Mouse (Mus musculus) limb, embryonic 12.5 days (tissue): ENCODE data around the gene Chst12. TPM values are rescaled to one million over a fixed set of nuclear protein-coding genes. Genes with fewer than 3 reads are reported as not detected.
A peak's percentile ranks its signal among the peaks of the same experiment; 100 is the strongest.

Experiments
- ATAC-seq: fragments of 200-750 bp; cut with Nextera tagmentation; 2 replicates; pipeline ENCODE4 v1.8.0; 2017; ENCODE audit warnings: low read depth, moderate TSS enrichment; ENCODE audit not compliant: insufficient number of reproducible peaks, insufficient read depth, low FRiP score, low TSS enrichment
- H3K27ac ChIP-seq: fragments of 300-500 bp; sonication (generic); 2 replicates; pipeline ENCODE4 v1.5.1; 2016; ENCODE audit warnings: mild to moderate bottlenecking, moderate library complexity
- H3K27me3 ChIP-seq: fragments of 300-500 bp; sonication (generic); 2 replicates; pipeline ENCODE4 v1.6.1; 2016; ENCODE audit warnings: mild to moderate bottlenecking, moderate library complexity
- H3K36me3 ChIP-seq: fragments of 300-500 bp; sonication (generic); 2 replicates; pipeline ENCODE4 v1.6.1; 2016; ENCODE audit warnings: mild to moderate bottlenecking, moderate library complexity
- H3K4me1 ChIP-seq: fragments of 300-500 bp; sonication (generic); replicated peaks from 2 replicates; pipeline ENCODE4 v1.6.1; 2016
- H3K4me2 ChIP-seq: fragments of 300-500 bp; sonication (generic); 2 replicates; pipeline ENCODE4 v1.6.1; 2016; ENCODE audit warnings: mild to moderate bottlenecking, moderate library complexity
- H3K4me3 ChIP-seq: fragments of 300-500 bp; sonication (generic); replicated peaks from 2 replicates; pipeline ENCODE4 v1.5.1; 2016; ENCODE audit warnings: mild to moderate bottlenecking
- H3K9ac ChIP-seq: fragments of 300-500 bp; sonication (generic); replicated peaks from 2 replicates; pipeline ENCODE4 v1.6.1; 2016; ENCODE audit warnings: mild to moderate bottlenecking, moderate library complexity
- H3K9me3 ChIP-seq: fragments of 300-500 bp; sonication (generic); 2 replicates; pipeline ENCODE4 v1.6.1; 2016; ENCODE audit warnings: mild to moderate bottlenecking, moderate library complexity
- WGBS: fragments of 180-500 bp; shearing (Covaris S2); methylation state at CpG from one replicate; pipeline ENCODE4 v1.1.7; 2016; 5-methylcytosine and 5-hydroxymethylcytosine counted together
- polyA plus RNA-seq: library from polyadenylated mRNA; unstranded; fragments of >200 nt; fragmentation: Nextera tagmentation; extraction: Ambion mirVana; gene quantifications from 2 replicates; pipeline ENCODE4 v1.2.1, GENCODE M21; 2016

The Chst12 gene
- polyA plus RNA-seq, 1 experiment from 2014 or later, result 14.4 TPM

DNA sequence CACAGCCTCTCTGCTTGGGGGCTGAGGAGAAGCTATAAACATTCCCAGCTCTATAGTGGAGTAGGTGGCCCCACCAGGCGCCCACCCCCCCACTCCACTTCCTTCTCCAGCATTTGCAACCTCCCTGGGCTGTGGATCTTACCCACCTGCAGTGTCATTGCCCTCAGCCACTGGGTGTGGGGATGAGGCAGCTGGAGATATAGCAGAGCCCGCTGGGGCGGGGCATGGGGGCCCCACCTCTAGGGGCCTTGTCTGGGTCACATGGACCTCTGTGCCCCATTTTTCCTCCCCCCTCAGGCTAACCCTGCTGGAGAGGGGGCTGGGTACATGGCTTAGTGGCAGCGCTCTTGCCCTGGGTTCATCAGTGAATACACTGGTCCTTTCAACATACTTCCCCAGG lies 59.5 kb downstream of the Chst12 start, which contains the start of gene Grifin:
Gene Grifin, minus strand, starts transcription at position 176 of the 400 bp plus-strand sequence.
- Histone ChIP-seq H3K4me2 (no peak within 1 kb of the TSS), H3K27me3 (no peaks in the 10 kb centered on the region; the same call in 1 of the 2 replicates), H3K36me3 (no peaks in the 10 kb centered on the region), H3K27ac (0 out of 2 replicates have a peak within 1 kb of the TSS, but pooled peaks have one; percentile 4), H3K4me1 (peaks cover 35% of the 10 kb centered on the region), H3K4me3 (no peak within 1 kb of the TSS), H3K9me3 (no peaks in the 10 kb centered on the region), H3K9ac (no peak within 1 kb of the TSS)
- WGBS, result 70% methylated on average over 4 of the region's 4 CpGs
- no peak for ATAC-seq

DNA sequence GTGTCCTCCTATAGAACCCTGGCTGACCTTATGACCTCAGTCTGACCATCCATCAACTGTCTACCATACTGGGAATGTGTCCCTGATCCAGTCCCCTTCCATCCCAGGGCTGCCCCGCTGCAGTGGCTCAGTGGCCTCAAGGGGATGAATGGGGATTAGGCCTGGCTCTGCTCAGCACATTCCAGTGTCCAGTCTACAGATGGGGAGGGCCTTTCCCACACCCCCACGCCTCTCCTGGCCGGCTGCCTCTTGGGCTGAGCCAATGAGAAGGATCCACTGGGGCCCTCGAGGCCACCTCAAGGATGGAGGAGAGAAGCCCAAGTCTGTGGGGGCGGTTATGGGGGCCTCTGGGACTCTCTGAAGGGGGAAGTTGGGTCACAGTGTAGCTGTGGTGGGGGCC lies 60.1 kb downstream of the Chst12 start:
- Histone ChIP-seq H3K9ac (no peak overlapping the region), H3K27me3 (no peaks in the 10 kb centered on the region; the same call in 1 of the 2 replicates), H3K4me3 (no peak overlapping the region), H3K4me2 (no peak overlapping the region), H3K4me1 (peaks cover 35% of the 10 kb centered on the region), H3K9me3 (no peaks in the 10 kb centered on the region), H3K36me3 (no peaks in the 10 kb centered on the region), H3K27ac (no peak overlapping the region)
- 55% methylated on average over 5 of the region's 5 CpGs for WGBS
- no peak; the same call in 1 of the 2 replicates for ATAC-seq

DNA sequence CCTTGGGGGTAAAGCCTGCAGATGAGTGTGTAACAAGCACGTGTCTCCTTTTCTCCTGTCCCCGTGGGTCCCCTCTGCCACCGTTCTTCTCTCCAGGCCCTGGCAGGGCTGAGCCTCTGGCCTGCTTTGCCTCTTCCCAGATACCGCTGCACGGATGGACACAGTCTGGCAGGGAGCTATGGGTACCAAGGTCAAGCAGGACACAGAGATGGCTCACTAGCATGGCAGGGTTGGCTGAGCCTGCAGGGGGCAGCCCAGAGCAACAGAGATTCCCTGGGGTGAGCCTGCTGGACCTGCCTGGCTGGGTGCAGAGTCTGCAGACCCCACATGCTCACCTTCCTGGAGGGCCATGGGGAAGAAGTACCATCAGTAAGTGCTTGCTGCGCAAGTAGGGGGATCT lies 60.5 kb downstream of the Chst12 start:
- WGBS, result 76% methylated on average over 6 of the region's 6 CpGs
- Histone ChIP-seq H3K4me3 (no peak overlapping the region), H3K27me3 (no peaks in the 10 kb centered on the region; the same call in 1 of the 2 replicates), H3K4me2 (no peak overlapping the region), H3K36me3 (no peaks in the 10 kb centered on the region), H3K4me1 (peaks cover 35% of the 10 kb centered on the region), H3K9ac (no peak overlapping the region), H3K9me3 (no peaks in the 10 kb centered on the region), H3K27ac (no peak overlapping the region)
- ATAC-seq, result no peak

DNA sequence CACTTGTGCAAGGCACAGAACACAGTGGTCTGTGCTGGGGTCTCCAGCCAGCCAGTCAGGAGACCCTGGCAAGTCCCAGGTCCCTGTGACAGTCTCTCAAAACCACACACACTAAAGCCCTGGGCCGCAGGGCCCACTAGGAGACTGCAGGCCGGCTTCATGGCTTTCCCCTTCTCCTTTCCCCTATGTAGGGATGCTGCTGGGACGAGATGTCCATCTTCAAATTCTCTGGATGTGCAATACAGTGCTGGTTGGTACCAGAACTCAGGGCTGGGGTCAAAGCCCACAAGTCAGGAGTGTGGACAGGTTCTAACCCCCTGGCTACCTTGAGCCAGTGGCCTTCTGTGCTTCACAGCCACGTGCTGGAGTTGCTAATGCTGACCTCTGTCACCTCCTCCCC lies 60.9 kb downstream of the Chst12 start:
- Histone ChIP-seq H3K4me3 (no peak overlapping the region), H3K4me1 (peaks cover 35% of the 10 kb centered on the region), H3K36me3 (no peaks in the 10 kb centered on the region), H3K27me3 (no peaks in the 10 kb centered on the region; the same call in 1 of the 2 replicates), H3K9ac (no peak overlapping the region), H3K9me3 (no peaks in the 10 kb centered on the region), H3K4me2 (no peak overlapping the region), H3K27ac (no peak overlapping the region)
- WGBS, result 65% methylated on average over 4 of the region's 4 CpGs
- ATAC-seq, result no peak

DNA sequence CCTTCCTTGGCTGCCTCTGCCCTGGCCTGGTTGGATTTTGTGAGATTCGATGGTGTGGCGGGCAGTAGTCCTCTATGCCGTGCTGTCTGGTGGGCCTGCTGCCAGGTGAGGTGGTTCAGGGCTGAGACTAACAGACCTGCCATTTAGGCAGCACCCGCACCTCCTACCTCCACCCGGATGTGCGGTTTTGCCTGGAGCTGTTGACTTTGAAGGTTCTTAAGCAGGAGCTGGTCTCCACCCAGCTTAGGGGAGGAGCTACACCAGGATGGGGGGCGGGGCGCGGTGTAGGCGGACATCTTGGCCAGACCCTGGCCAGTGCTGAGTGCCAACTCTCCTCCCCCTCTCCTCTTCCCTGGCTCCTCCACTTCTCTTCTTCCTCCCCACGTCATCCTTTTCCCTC lies 62.0 kb downstream of the Chst12 start:
- WGBS, result 55% methylated on average over 11 of the region's 11 CpGs
- no peak for ATAC-seq
- H3K36me3 ChIP-seq, result no peaks in the 10 kb centered on the region
- H3K27me3 ChIP-seq, result no peaks in the 10 kb centered on the region; the same call in 1 of the 2 replicates
- no peak overlapping the region for H3K27ac ChIP-seq
- peaks cover 35% of the 10 kb centered on the region for H3K4me1 ChIP-seq
- no peak overlapping the region for H3K4me3 ChIP-seq
- no peaks in the 10 kb centered on the region for H3K9me3 ChIP-seq
- H3K4me2 ChIP-seq, result no peak overlapping the region; the same call in 1 of the 2 replicates
- H3K9ac ChIP-seq, result no peak overlapping the region

DNA sequence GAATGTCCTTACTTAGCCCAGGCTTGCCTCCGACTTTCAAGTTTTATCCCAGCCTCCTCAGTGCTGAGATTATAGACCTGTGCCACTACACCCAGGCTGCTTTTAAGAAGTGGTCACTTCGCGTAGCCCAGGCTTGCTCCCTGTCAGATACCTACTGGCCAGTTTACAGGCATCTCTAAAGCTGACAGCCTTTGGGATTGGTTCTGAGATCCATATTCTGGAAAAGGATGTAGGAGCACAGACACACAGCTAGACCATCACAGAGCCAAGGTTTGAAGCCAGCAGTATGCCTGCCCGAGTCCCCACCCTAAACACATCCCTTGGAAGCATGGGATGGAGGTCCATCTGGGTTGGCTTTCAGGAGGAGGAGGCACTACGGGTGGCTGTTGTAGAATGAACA lies 62.4 kb downstream of the Chst12 start:
- H3K4me3 ChIP-seq, result no peak overlapping the region
- H3K9ac ChIP-seq, result no peak overlapping the region
- H3K36me3 ChIP-seq, result no peaks in the 10 kb centered on the region
- ATAC-seq, result no peak
- H3K9me3 ChIP-seq, result no peaks in the 10 kb centered on the region
- H3K27ac ChIP-seq, result no peak overlapping the region
- H3K27me3 ChIP-seq, result no peaks in the 10 kb centered on the region; the same call in 1 of the 2 replicates
- H3K4me1 ChIP-seq, result peaks cover 35% of the 10 kb centered on the region
- no peak overlapping the region; the same call in 1 of the 2 replicates for H3K4me2 ChIP-seq
- 88% methylated on average over 5 of the region's 5 CpGs for WGBS

DNA sequence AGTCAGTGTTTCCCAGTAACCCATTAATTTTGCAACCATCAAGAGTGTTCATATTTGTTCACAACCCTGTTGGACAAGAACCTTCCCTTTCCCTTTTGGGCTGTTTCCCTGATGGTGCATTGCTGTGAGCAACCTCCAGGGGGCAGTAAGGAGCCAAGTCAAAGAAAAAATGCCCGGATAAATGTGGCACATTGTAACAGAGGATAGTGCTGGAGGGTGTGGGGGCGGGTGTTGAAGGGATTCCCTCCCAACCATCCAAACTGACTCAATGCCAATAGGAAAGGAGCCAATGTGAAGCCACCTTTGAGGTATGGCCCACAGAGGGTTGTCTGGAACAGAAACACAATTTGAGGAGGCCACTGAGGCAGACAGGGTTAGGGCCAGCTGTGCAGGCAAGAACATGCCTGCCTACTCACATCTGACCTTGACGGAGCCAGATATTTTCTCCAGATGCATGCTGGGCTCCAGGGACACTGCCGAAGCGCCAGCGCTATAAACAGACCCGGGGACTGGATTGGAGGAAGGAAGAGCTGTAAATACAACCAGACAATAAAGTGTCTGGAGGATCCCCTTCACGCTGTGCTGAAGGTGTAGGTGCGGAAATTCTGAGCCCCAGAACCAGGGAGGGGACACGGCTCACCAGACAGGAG lies 63.1 kb downstream of the Chst12 start:
- Histone ChIP-seq H3K27ac (0 out of 2 replicates have a peak overlapping the region, but pooled peaks have one; percentile 53), H3K27me3 (no peaks in the 10 kb centered on the region; the same call in 1 of the 2 replicates), H3K4me3 (no peak overlapping the region), H3K4me1 (peaks cover 28% of the 10 kb centered on the region), H3K4me2 (no peak overlapping the region), H3K9me3 (no peaks in the 10 kb centered on the region), H3K9ac (no peak overlapping the region; the same call in 1 of the 2 replicates), H3K36me3 (no peaks in the 10 kb centered on the region)
- no peak; the same call in 1 of the 2 replicates for ATAC-seq
- 25% methylated on average over 10 of the region's 10 CpGs for WGBS

DNA sequence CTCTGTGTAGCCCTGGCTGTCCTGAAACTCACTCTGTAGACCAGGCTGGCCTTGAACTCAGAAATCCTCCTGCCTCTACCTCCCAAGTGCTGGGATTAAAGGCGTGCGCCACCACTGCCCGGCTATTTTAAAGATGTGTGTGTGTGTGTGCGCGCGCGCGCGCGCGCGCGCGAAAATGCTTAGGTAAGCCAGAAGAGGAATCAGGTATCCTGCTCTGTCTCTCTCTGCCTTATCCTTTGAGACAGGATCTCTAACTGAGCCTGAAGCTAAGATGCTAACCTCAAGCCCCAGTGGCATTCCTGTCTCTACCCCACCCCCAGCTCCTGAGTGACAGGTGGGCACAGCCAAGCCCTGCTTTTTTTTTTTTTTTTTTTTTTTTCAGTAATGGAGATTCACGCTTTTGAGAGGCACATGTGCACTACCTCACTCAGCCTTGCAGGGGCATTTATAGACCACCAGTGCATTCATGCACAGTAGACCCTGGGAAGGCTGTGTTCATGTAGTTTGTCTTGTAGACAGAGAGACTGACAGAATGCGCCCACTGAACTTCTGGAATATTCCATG lies 63.8 kb downstream of the Chst12 start:
- Histone ChIP-seq H3K4me3 (no peak overlapping the region), H3K36me3 (no peaks in the 10 kb centered on the region), H3K4me2 (no peak overlapping the region), H3K27me3 (no peaks in the 10 kb centered on the region; the same call in 1 of the 2 replicates), H3K27ac (no peak overlapping the region), H3K9me3 (no peaks in the 10 kb centered on the region), H3K9ac (no peak overlapping the region), H3K4me1 (peaks cover 27% of the 10 kb centered on the region)
- no peak for ATAC-seq
- WGBS, result 79% methylated on average over 16 of the region's 16 CpGs

DNA sequence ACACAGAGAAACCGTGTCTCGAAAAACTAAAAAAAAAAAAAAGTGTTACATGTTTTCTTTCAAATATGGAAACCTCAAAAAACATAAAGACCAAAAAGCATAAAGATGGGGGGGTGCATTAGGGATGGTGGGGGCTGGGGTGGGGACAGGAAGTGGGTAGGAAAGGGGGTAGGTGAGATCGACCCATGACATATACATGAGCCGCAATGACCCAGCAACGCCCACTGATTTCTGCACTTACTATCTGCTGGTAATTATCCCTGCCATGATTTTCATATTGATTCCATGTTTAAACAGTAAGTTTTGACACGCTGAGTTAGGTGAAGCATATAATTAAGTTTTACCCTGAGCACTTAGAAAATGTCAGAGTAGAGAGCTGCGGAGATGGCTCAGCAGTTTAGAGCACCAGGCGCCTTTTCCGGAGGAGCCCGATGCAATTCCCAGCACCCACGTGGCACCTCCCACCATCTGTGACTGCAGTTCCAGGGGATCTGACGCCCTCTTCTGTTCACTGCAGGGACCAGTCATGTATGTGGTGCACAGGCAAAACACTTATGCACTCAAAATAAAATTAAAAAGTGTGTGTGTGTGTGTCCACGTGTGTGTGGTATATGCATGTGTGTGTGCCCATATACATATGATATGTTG lies 65.0 kb downstream of the Chst12 start:
- no peaks in the 10 kb centered on the region for H3K36me3 ChIP-seq
- H3K4me3 ChIP-seq, result no peak overlapping the region
- no peak overlapping the region for H3K9ac ChIP-seq
- H3K4me2 ChIP-seq, result no peak overlapping the region
- WGBS, result 88% methylated on average over 13 of the region's 13 CpGs
- peaks cover 21% of the 10 kb centered on the region; the same call in 1 of the 2 replicates for H3K4me1 ChIP-seq
- no peak overlapping the region for H3K27ac ChIP-seq
- no peak for ATAC-seq
- H3K9me3 ChIP-seq, result no peaks in the 10 kb centered on the region
- no peaks in the 10 kb centered on the region; the same call in 1 of the 2 replicates for H3K27me3 ChIP-seq

DNA sequence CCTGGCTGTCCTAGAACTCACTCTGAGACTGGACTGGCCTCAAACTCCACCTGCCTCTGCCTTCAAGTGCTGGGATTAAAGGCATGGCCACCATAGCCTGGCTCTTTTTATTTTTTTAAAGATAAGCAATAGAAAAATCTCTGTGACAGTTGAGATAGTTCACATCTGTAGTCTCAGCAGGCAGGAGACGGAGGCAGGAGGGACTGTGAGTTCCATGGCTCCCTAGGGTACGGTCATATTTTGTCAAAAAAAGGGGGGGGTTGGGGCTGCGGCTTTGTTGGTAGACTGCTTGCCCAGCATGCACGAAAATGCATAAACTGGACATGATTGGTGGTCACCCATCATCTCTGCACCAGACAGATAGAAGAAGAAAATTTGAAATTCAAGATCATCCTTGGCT lies 65.9 kb downstream of the Chst12 start:
- H3K4me1 ChIP-seq, result peaks cover 17% of the 10 kb centered on the region; the same call in 1 of the 2 replicates
- no peak overlapping the region for H3K27ac ChIP-seq
- ATAC-seq, result no peak
- H3K27me3 ChIP-seq, result no peaks in the 10 kb centered on the region; the same call in 1 of the 2 replicates
- no peaks in the 10 kb centered on the region for H3K36me3 ChIP-seq
- H3K9me3 ChIP-seq, result no peaks in the 10 kb centered on the region
- 83% methylated on average over 4 of the region's 4 CpGs for WGBS
- no peak overlapping the region for H3K9ac ChIP-seq
- H3K4me2 ChIP-seq, result no peak overlapping the region
- H3K4me3 ChIP-seq, result no peak overlapping the region

DNA sequence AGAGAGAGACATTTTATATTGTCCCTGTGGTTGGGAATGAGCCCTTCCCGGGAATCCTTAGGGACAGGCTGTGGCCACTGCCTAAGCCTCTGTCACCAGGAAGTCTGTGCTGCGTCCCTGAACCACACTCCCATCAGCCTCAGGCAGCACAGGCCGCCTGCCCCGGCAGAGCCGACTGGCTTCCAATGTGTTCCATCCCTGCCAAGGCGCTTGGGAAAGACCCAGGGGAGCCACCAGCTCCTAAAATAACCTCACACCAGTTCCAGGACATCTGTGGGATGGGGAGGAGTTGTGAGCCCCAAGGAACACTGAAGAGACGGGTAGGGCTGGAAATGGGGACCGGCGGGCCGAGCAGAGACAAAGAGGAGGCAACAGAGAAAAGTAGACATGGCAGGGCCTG lies 66.3 kb downstream of the Chst12 start:
- 64% methylated on average over 10 of the region's 10 CpGs for WGBS
- no peaks in the 10 kb centered on the region for H3K36me3 ChIP-seq
- H3K4me3 ChIP-seq, result no peak overlapping the region
- ATAC-seq, result no peak
- peaks cover 17% of the 10 kb centered on the region; the same call in 1 of the 2 replicates for H3K4me1 ChIP-seq
- H3K9me3 ChIP-seq, result no peaks in the 10 kb centered on the region
- no peak overlapping the region for H3K9ac ChIP-seq
- no peaks in the 10 kb centered on the region for H3K27me3 ChIP-seq
- no peak overlapping the region for H3K27ac ChIP-seq
- no peak overlapping the region for H3K4me2 ChIP-seq
